Mouse (Mus musculus): Measurements from ENCODE around the gene Slc16a6. TPM values are rescaled to one million over a fixed set of nuclear protein-coding genes. Genes with fewer than 3 reads are reported as not detected.

Slc16a6 gene
- polyA plus RNA-seq, 3 experiments from 2014 or later: 22.4 to 30.5 (median 26.4) TPM

GRCm38 (mm10) chr11:109485398-109486045 is 12.1 kb upstream of the Slc16a6 start:
- no peak for ATAC-seq

- no peak for ATAC-seq
Observed at GRCm38 (mm10) chr11:109480440-109480839, 7.0 kb upstream of the Slc16a6 start.

- no peak for ATAC-seq
Observed at GRCm38 (mm10) chr11:109479575-109480285, 6.3 kb upstream of the Slc16a6 start.

- no peak for ATAC-seq
Observed at GRCm38 (mm10) chr11:109477606-109478380, 4.4 kb upstream of the Slc16a6 start.

GRCm38 (mm10) chr11:109476653-109477052 is 3.3 kb upstream of the Slc16a6 start:
- no peak for ATAC-seq

- ATAC-seq: no peak
Observed at GRCm38 (mm10) chr11:109476241-109476640, 2.8 kb upstream of the Slc16a6 start.

- no peak for ATAC-seq
Observed at GRCm38 (mm10) chr11:109475717-109476116, 2.3 kb upstream of the Slc16a6 start.

- no peak for ATAC-seq
Observed at GRCm38 (mm10) chr11:109474836-109475235, 1.4 kb upstream of the Slc16a6 start.

- ATAC-seq: no peak
Observed at GRCm38 (mm10) chr11:109474086-109474742, 816 bp upstream of the Slc16a6 start.

- peak; percentile 3 for ATAC-seq
Observed at GRCm38 (mm10) chr11:109472821-109473170, 602 bp downstream of the Slc16a6 start.

GRCm38 (mm10) chr11:109472171-109472691 is 1.2 kb downstream of the Slc16a6 start:
- no peak for ATAC-seq

GRCm38 (mm10) chr11:109470921-109471861 is 2.2 kb downstream of the Slc16a6 start:
- ATAC-seq: peak; percentile 66

GRCm38 (mm10) chr11:109470170-109470569 is 3.2 kb downstream of the Slc16a6 start:
- no peak for ATAC-seq

GRCm38 (mm10) chr11:109468133-109468532 is 5.3 kb downstream of the Slc16a6 start:
- no peak for ATAC-seq

- no peak for ATAC-seq
Observed at GRCm38 (mm10) chr11:109466987-109467386, 6.4 kb downstream of the Slc16a6 start.

GRCm38 (mm10) chr11:109465068-109465467 is 8.3 kb downstream of the Slc16a6 start:
- ATAC-seq: no peak

GRCm38 (mm10) chr11:109460586-109460985 is 12.8 kb downstream of the Slc16a6 start:
- no peak for ATAC-seq

- no peak for ATAC-seq
Observed at GRCm38 (mm10) chr11:109458165-109458564, 15.2 kb downstream of the Slc16a6 start.

- ATAC-seq: no peak
Observed at GRCm38 (mm10) chr11:109456261-109456660, 17.1 kb downstream of the Slc16a6 start.

- ATAC-seq: no peak
Observed at GRCm38 (mm10) chr11:109451169-109451568, 22.2 kb downstream of the Slc16a6 start.

- peak; percentile 63 for ATAC-seq
Observed at GRCm38 (mm10) chr11:109445438-109446035, 27.9 kb downstream of the Slc16a6 start.
